Mouse (Mus musculus) neural tube, embryonic 11.5 days (tissue): ENCODE results near the gene Ago1. TPM values are rescaled to one million over a fixed set of nuclear protein-coding genes. Genes with fewer than 3 reads are reported as not detected.

Experiments used
- polyA plus RNA-seq: library from polyadenylated mRNA; unstranded; fragments of >200 nt; fragmentation: Nextera tagmentation; extraction: Ambion mirVana; gene quantifications from 2 replicates; pipeline ENCODE4 v1.2.1, GENCODE M21; 2014

Ago1 gene
- polyA plus RNA-seq, 1 experiment from 2014 or later = 26.3 TPM

Other genes starting within 250 kb of the Ago1 start
- gene Map7d1, start 212.2 kb downstream of the Ago1 start, polyA plus RNA-seq = 80.9 and 83.6 TPM in 2 replicates
- 32.1 and 45.4 TPM in 2 replicates for gene Trappc3, start 206.3 kb downstream of the Ago1 start, polyA plus RNA-seq
- gene Col8a2, start 181.8 kb downstream of the Ago1 start, polyA plus RNA-seq = 7.4 and 7.9 TPM in 2 replicates
- 52.7 and 56.8 TPM in 2 replicates for gene Adprhl2, start 146.9 kb downstream of the Ago1 start, polyA plus RNA-seq
- 1.2 and 1.8 TPM in 2 replicates for gene Tekt2, start 142.9 kb downstream of the Ago1 start, polyA plus RNA-seq
- 9.8 and 14.6 TPM in 2 replicates for gene Ago3, start 39.0 kb downstream of the Ago1 start, polyA plus RNA-seq
- gene Ago4, start 64.9 kb upstream of the Ago1 start, polyA plus RNA-seq = 3.4 TPM in 2 replicates
- 37.9 and 43.6 TPM in 2 replicates for gene Clspn, start 88.4 kb upstream of the Ago1 start, polyA plus RNA-seq
- gene 5730409E04Rik, start 141.2 kb upstream of the Ago1 start, polyA plus RNA-seq = 1.8 and 1.9 TPM in 2 replicates
- 529 and 539 TPM in 2 replicates for gene Psmb2, start 209.0 kb upstream of the Ago1 start, polyA plus RNA-seq